Mouse (Mus musculus) embryonic facial prominence, embryonic 14.5 days (tissue): Measurements from ENCODE around the gene Cenpl. TPM values are rescaled to one million over a fixed set of nuclear protein-coding genes. Genes with fewer than 3 reads are reported as not detected.
"Not testable (repeated sequence)": the region's sequence is repeated elsewhere in the genome, so short reads cannot be mapped to it uniquely, and the experiment has no call there.

Experiments
- ATAC-seq: fragments of 200-750 bp; cut with Nextera tagmentation; 2 replicates; pipeline ENCODE4 v1.8.0; 2017; ENCODE audit warnings: low read depth, moderate number of reproducible peaks, moderate TSS enrichment
- DNase-seq: peaks from one replicate; pipeline ENCODE4 v3.0.0-alpha.2; 2015; ENCODE audit warnings: low spot score
- H3K27ac ChIP-seq: fragments of 300-500 bp; sonication (generic); replicated peaks from 2 replicates; pipeline ENCODE4 v1.5.1; 2014; ENCODE audit warnings: low read depth, mild to moderate bottlenecking, low read length, moderate library complexity
- H3K27me3 ChIP-seq: fragments of 300-500 bp; sonication (generic); replicated peaks from 2 replicates; pipeline ENCODE4 v1.6.1; 2014; ENCODE audit warnings: low read length; ENCODE audit not compliant: control insufficient read depth, insufficient read depth
- H3K36me3 ChIP-seq: fragments of 300-500 bp; sonication (generic); 2 replicates; pipeline ENCODE4 v1.6.1; 2014; ENCODE audit warnings: low read length, mixed read lengths; ENCODE audit not compliant: control insufficient read depth, insufficient read depth
- H3K4me1 ChIP-seq: fragments of 300-500 bp; sonication (generic); 2 replicates; pipeline ENCODE4 v1.6.1; 2014; ENCODE audit warnings: antibody characterized with exemption, low read length; ENCODE audit not compliant: control insufficient read depth, insufficient read depth
- H3K4me2 ChIP-seq: fragments of 300-500 bp; sonication (generic); 2 replicates; pipeline ENCODE4 v1.6.1; 2014; ENCODE audit warnings: low read depth, mild to moderate bottlenecking, low read length, moderate library complexity, mixed read lengths
- H3K4me3 ChIP-seq: fragments of 300-500 bp; sonication (generic); 2 replicates; pipeline ENCODE4 v1.5.1; 2014; ENCODE audit warnings: low read depth, mild to moderate bottlenecking, low read length
- H3K9ac ChIP-seq: fragments of 300-500 bp; sonication (generic); 2 replicates; pipeline ENCODE4 v1.6.1; 2014; ENCODE audit warnings: low read depth, mild to moderate bottlenecking, low read length, moderate library complexity, mixed read lengths
- H3K9me3 ChIP-seq: fragments of 300-500 bp; sonication (generic); 2 replicates; pipeline ENCODE4 v1.6.1; 2016; ENCODE audit warnings: low read length; ENCODE audit not compliant: control insufficient read depth
- WGBS: fragments of 180-500 bp; shearing (Covaris S2); extraction: QIAGEN DNeasy Blood & Tissue Kit; methylation state at CpG from one replicate; pipeline ENCODE4 v1.1.7; 2014; 5-methylcytosine and 5-hydroxymethylcytosine counted together
- polyA plus RNA-seq: library from polyadenylated mRNA; unstranded; fragments of >200 nt; fragmentation: Nextera tagmentation; extraction: Ambion mirVana; gene quantifications from 2 replicates; pipeline ENCODE4 v1.2.1, GENCODE M21; 2014

Cenpl gene
- polyA plus RNA-seq: 22.6 and 25.6 TPM in 2 replicates

- under 1% methylated on average over 56 of the region's 57 CpGs for WGBS
- ATAC-seq: peak; percentile 97
- peak; percentile 99 for DNase-seq
- Histone ChIP-seq H3K4me3 (peak within 1 kb of the TSS; percentile 78), H3K27me3 (no peaks in the 10 kb centered on the region), H3K4me2 (peak within 1 kb of the TSS; percentile 90), H3K9ac (peak within 1 kb of the TSS; percentile 86), H3K36me3 (peaks cover 9% of the 10 kb centered on the region; the same call in 1 of the 2 replicates), H3K4me1 (peaks cover 22% of the 10 kb centered on the region), H3K9me3 (no peaks in the 10 kb centered on the region), H3K27ac (peak within 1 kb of the TSS; percentile 78)
Observed at GRCm38 (mm10) chr1:161070352-161071271, at the start of gene Cenpl, which contains the start of gene Dars2. TSS of gene Cenpl (plus strand) at chr1:161070713. TSS of gene Dars2 (minus strand) at chr1:161070658.

GRCm38 (mm10) chr1:161025410-161026210 lies 44.9 kb upstream of the Cenpl start:
- ATAC-seq (peak; percentile 70), DNase-seq (peak; percentile 92)
- no peaks in the 10 kb centered on the region for H3K27me3 ChIP-seq
- H3K9me3 ChIP-seq: no peaks in the 10 kb centered on the region
- WGBS: 49% methylated on average over 5 of the region's 5 CpGs
- no peak overlapping the region for H3K9ac ChIP-seq
- no peak overlapping the region for H3K4me3 ChIP-seq
- peak overlapping the region; percentile 54; the same call in 1 of the 2 replicates for H3K27ac ChIP-seq
- no peak overlapping the region for H3K4me2 ChIP-seq
- peaks cover 21% of the 10 kb centered on the region for H3K36me3 ChIP-seq
- H3K4me1 ChIP-seq: 0 out of 2 replicates have a peak, but pooled peaks cover 3% of the 10 kb centered on the region

DNA sequence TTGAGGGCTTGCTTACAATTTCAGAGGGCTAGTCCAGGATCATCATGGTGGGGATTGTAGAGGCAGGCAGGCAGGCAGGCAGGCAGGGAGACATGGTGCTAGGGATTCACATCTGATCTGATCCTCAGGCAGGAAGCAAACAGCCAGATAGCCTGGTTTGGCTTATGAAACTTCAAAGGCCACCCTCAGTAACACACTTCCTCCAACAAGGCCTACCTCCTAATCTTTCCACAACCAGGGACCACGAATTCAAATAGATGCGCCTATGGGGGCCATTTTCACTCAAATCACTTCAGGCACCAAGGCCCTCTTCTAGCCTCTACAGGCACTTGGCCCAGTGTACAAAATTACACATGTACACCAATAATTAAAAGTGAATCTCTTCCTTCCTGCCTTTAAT lies 43.3 kb upstream of the Cenpl start:
- Histone ChIP-seq H3K36me3 (peaks cover 35% of the 10 kb centered on the region), H3K4me3 (no peak overlapping the region), H3K9ac (no peak overlapping the region), H3K27ac (no peak overlapping the region), H3K4me2 (no peak overlapping the region), H3K9me3 (no peaks in the 10 kb centered on the region), H3K27me3 (no peaks in the 10 kb centered on the region), H3K4me1 (0 out of 2 replicates have a peak, but pooled peaks cover 3% of the 10 kb centered on the region)
- 69% methylated on average over 2 of the region's 2 CpGs for WGBS
- ATAC-seq: no peak
- no peak for DNase-seq

GRCm38 (mm10) chr1:161028427-161028826 lies 42.1 kb upstream of the Cenpl start:
- H3K27ac ChIP-seq: not testable (repeated sequence)
- peak; percentile 52 for DNase-seq

DNA sequence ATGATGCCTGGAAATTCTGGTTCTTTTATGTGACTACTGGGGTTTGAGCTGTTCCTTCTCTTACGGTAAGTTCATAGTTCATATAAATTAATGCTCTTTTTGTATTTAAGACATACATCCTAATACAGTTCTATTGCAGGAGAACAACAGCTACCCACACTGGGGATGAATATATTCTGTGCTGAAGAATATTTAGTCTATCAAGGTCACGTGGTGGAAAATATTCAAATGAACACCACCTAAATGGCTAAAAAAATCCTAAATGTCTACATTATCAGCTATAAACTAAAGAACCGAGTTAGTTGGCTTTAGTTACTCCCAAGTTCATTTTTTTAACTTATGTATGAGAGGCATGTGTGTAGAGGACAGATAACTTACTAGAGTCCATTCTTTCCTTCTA lies 40.5 kb upstream of the Cenpl start:
- no peak for DNase-seq
- Histone ChIP-seq H3K9ac (no peak overlapping the region), H3K27me3 (no peaks in the 10 kb centered on the region), H3K4me2 (no peak overlapping the region), H3K9me3 (no peaks in the 10 kb centered on the region), H3K27ac (no peak overlapping the region), H3K4me3 (no peak overlapping the region), H3K4me1 (0 out of 2 replicates have a peak, but pooled peaks cover 6% of the 10 kb centered on the region), H3K36me3 (peaks cover 38% of the 10 kb centered on the region)
- 90% methylated on average over 3 of the region's 3 CpGs for WGBS
- no peak for ATAC-seq

More at GRCm38 (mm10) chr1:161028427-161028826, 42.1 kb upstream of the Cenpl start:
- peaks cover 38% of the 10 kb centered on the region for H3K36me3 ChIP-seq
- H3K4me2 ChIP-seq, H3K4me1 ChIP-seq, ATAC-seq, H3K4me3 ChIP-seq, H3K9me3 ChIP-seq, H3K9ac ChIP-seq, H3K27me3 ChIP-seq: not testable (repeated sequence)
- 43% methylated on average over 1 of the region's 1 CpGs for WGBS

DNA sequence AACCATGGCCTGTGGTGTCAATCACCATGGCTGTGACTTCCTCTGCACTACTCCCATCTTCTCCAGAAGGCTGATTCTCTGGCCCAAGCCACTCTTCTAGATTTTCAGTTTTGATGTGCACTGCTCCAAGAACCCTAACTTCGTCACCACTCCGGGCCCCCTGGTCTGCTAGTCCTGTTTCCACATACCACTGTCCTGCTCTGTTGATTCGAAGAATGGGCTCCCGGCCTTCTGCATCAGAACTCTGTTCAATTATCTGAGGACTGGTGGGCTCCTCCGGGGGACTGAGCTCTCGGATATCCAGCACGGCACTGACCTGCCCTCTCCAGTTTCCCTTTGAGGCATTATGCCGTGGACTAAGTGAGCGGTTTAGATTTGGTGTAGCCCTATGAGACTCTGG lies 38.6 kb upstream of the Cenpl start:
- 84% methylated on average over 9 of the region's 9 CpGs for WGBS
- H3K36me3 ChIP-seq: peaks cover 48% of the 10 kb centered on the region

DNA sequence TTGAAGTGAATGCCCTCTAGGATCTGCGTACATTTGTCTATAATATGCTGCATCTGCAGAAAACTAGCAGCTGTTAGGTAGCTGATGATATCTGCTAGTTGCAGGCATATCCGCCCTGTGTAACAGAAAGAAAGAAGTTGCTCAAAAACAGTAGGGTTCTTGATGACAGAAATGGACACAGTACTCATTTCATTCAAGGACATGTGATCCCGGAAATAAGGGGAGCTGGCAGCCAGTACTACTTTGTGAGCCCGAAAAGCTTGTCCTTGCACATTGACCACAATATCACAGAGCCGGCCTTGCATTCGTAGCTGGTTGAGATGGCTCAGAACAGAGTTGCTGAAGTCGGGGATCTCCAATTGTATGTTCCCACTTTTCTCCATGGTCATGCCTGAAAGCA lies 38.2 kb upstream of the Cenpl start:
- no peak for ATAC-seq
- Histone ChIP-seq H3K36me3 (peaks cover 53% of the 10 kb centered on the region), H3K9me3 (no peaks in the 10 kb centered on the region), H3K9ac (no peak overlapping the region), H3K4me3 (no peak overlapping the region), H3K4me1 (0 out of 2 replicates have a peak, but pooled peaks cover 3% of the 10 kb centered on the region), H3K4me2 (no peak overlapping the region), H3K27ac (no peak overlapping the region), H3K27me3 (no peaks in the 10 kb centered on the region)
- 90% methylated on average over 7 of the region's 7 CpGs for WGBS
- no peak for DNase-seq

More for the DNA sequence above, 38.6 kb upstream of the Cenpl start:
- no peak overlapping the region for H3K27ac ChIP-seq
- DNase-seq (no peak), ATAC-seq (no peak)
- no peaks in the 10 kb centered on the region for H3K27me3 ChIP-seq
- no peak overlapping the region for H3K9ac ChIP-seq
- H3K4me1 ChIP-seq: 0 out of 2 replicates have a peak, but pooled peaks cover 3% of the 10 kb centered on the region
- H3K4me3 ChIP-seq: no peak overlapping the region
- no peaks in the 10 kb centered on the region for H3K9me3 ChIP-seq
- no peak overlapping the region for H3K4me2 ChIP-seq

GRCm38 (mm10) chr1:161033856-161034434 lies 36.6 kb upstream of the Cenpl start:
- peak overlapping the region; percentile 70 for H3K4me3 ChIP-seq
- no peaks in the 10 kb centered on the region for H3K27me3 ChIP-seq
- H3K4me1 ChIP-seq: 0 out of 2 replicates have a peak, but pooled peaks cover 3% of the 10 kb centered on the region
- peaks cover 69% of the 10 kb centered on the region for H3K36me3 ChIP-seq
- peak overlapping the region; percentile 88 for H3K9ac ChIP-seq
- ATAC-seq: no peak
- DNase-seq: no peak
- no peaks in the 10 kb centered on the region for H3K9me3 ChIP-seq
- peak overlapping the region; percentile 91 for H3K27ac ChIP-seq
- H3K4me2 ChIP-seq: peak overlapping the region; percentile 54
- WGBS: 1% methylated on average over 21 of the region's 21 CpGs
